Mouse (Mus musculus): ENCODE measurements at regions not wholly inside any gene's neighbourhood (a gene's known extent, or its start where the extent isn't known, plus 50 kb on each side); places are given as distances from the start of the nearest gene placed in this dataset.

DNA sequence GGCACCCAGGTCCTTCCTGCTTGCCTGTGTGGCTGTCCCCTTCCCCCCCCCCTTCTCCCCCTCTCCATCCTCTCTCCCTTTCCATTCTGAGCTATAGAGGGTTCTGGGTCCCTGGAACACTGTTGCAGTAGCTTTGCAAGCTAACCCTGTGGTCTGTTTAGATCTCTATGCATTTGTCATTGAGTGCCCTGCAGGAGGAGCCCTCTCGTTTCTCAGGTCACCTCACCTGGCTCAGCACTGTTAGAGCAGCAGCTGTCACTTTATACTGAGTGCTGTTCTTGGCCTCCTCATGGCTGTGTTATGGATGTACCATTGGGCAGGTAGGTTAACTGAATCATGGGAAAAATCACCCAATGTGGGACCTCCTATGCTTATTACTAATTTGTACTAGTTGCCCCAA is 543.0 kb downstream of the Med13l start:
- TF ChIP-seq CTCF (IDR thresholded peaks at IDR 0.05 in 2 of 3, conservative IDR thresholded peaks at IDR 0.05 in 1 of 3; ENCODE audit: control insufficient read depth in 1 of 3, insufficient read depth in 1 of 3, low read depth in 2 of 3, low read length in 3 of 3, poor library complexity in 1 of 3, severe bottlenecking in 1 of 3) (no peak), ZMIZ1 (IDR thresholded peaks at IDR 0.05; ENCODE audit: low read depth, low read length) (no peak), EP300 (IDR thresholded peaks at IDR 0.05; ENCODE audit: low read depth in 1 of 2, low read length in 2 of 2) (no peak), POLR2A (IDR thresholded peaks at IDR 0.05; ENCODE audit: control insufficient read depth in 1 of 2, insufficient read depth in 1 of 2, low read depth in 1 of 2, low read length in 2 of 2, poor library complexity in 1 of 2) (no peak), HCFC1 (IDR thresholded peaks at IDR 0.05; ENCODE audit: low read depth, low read length) (no peak), MAZ (IDR thresholded peaks at IDR 0.05; ENCODE audit: low read depth, low read length) (no peak), ZNF384 (IDR thresholded peaks at IDR 0.05; ENCODE audit: low read depth, low read length) (no peak), MYB (IDR thresholded peaks at IDR 0.05; ENCODE audit: low read depth, low read length) (no peak), USF1 (IDR thresholded peaks at IDR 0.05; ENCODE audit: low read depth, low read length) (no peak), UBTF (IDR thresholded peaks at IDR 0.05; ENCODE audit: borderline replicate concordance, insufficient read depth, low read depth, low read length) (no peak), E2F4 (IDR thresholded peaks at IDR 0.05; ENCODE audit: borderline replicate concordance, low read depth, low read length) (no peak), SIN3A (IDR thresholded peaks at IDR 0.05; ENCODE audit: low read length) (no peak)
